Mouse (Mus musculus) heart, adult 2 months (tissue): ENCODE results near the gene Ppp4r3a.

ENCODE experiments used
- CTCF ChIP-seq: fragments of 200-600 bp; IDR thresholded peaks from 2 replicates; pipeline ENCODE4 v1.8.1; 2022; ENCODE audit warnings: antibody characterized with exemption, mild to moderate bottlenecking, moderate library complexity
- EP300 ChIP-seq: fragments of 200-500 bp; IDR thresholded peaks from 2 replicates; pipeline ENCODE4 v1.6.1; 2011; ENCODE audit warnings: low read depth, low read length, control low read depth; ENCODE audit not compliant: insufficient read depth
- POLR2A ChIP-seq: fragments of 200-500 bp; IDR thresholded peaks from 2 replicates; pipeline ENCODE4 v1.6.1; 2011; ENCODE audit warnings: mild to moderate bottlenecking, low read depth, low read length, control low read depth; ENCODE audit not compliant: insufficient read depth

GRCm38 (mm10) chr12:101015165-101015560 lies 68.3 kb downstream of the Ppp4r3a start:
- TF ChIP-seq CTCF (no peak), POLR2A (no peak), EP300 (no peak)
